Mouse (Mus musculus): ENCODE measurements around the gene Col11a2. TPM values are rescaled to one million over a fixed set of nuclear protein-coding genes. Genes with fewer than 3 reads are reported as not detected.

Col11a2 gene
- polyA plus RNA-seq, 1 experiment, result 0.94 TPM

DNA sequence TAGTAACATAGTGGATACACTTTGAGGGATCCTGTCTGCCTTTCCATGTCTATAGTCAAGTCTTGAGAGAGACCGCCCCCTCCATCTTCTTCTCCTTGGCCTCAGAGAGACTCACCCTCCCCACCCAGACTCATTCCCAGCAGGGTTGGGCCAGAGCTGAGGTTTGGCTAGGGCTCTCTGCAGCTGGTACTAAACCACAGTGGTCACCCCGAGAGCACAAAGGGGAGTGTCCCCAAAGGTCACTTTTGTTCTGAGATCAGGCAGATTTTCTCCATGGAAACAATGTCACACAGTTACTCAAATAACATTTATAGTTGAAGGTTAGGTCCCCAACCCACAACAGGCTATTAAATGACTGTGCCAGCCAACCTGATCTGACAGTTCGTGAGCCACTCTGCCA, 29.6 kb downstream of the Col11a2 start:
- Histone ChIP-seq H3K4me3 (no peak overlapping the region), H3K4me2 (ENCODE audit: low read depth) (peak overlapping the region; percentile 51), H3K79me2 (ENCODE audit: control insufficient read depth, insufficient read depth) (no peaks in the 10 kb centered on the region), H3K36me3 (ENCODE audit: control insufficient read depth, insufficient read depth) (no peaks in the 10 kb centered on the region), H3ac (ENCODE audit: control insufficient read depth, insufficient read length) (no peak overlapping the region), H3K27me3 (ENCODE audit: control insufficient read depth, insufficient read depth, insufficient read length) (no peaks in the 10 kb centered on the region)
- TF ChIP-seq MYOD1 (IDR thresholded peaks at IDR 0.05; ENCODE audit: control insufficient read depth in 1 of 3, insufficient read length in 2 of 3, low read depth in 2 of 3) (no peak), CEBPB (IDR thresholded peaks at IDR 0.05; ENCODE audit: insufficient read depth, poor library complexity, severe bottlenecking) (no peak), POLR2AphosphoS2 (IDR thresholded peaks at IDR 0.05; ENCODE audit: insufficient read length, low read depth) (no peak), TCF12 (IDR thresholded peaks at IDR 0.05; ENCODE audit: insufficient read depth, poor library complexity, severe bottlenecking) (peak; percentile 51), SRF (IDR thresholded peaks at IDR 0.05; ENCODE audit: control insufficient read depth, insufficient read length, low read depth) (no peak), MYOG (IDR thresholded peaks at IDR 0.05; ENCODE audit: control insufficient read depth in 1 of 3, insufficient read depth in 1 of 3, insufficient read length in 2 of 3, low read depth in 2 of 3) (peak in 2 of 3 experiments; percentile 67 to 82)

DNA sequence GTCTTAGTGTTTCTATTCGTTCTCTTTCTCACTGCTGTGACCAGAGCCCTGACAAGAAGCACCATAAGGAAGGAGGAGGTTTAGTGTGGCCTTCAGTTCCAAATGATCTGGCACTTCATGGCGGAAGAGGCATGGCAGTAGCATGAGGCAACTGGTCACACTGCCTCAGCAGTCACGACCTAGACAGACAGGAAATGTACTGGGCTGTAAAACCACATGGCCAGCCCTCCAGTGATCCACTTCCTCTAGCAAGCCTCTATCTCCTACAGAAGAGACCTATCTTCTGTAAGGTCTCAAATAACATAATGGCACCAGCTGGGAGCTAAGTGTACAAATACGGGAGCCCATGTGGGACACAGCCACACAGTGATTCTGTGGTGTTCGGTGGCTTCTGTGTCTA, 32.9 kb downstream of the Col11a2 start:
- Histone ChIP-seq H3K4me3 (no peak overlapping the region), H3K36me3 (ENCODE audit: control insufficient read depth, insufficient read depth) (no peaks in the 10 kb centered on the region), H3ac (ENCODE audit: control insufficient read depth, insufficient read length) (no peak overlapping the region), H3K27me3 (ENCODE audit: control insufficient read depth, insufficient read depth, insufficient read length) (no peaks in the 10 kb centered on the region), H3K79me2 (ENCODE audit: control insufficient read depth, insufficient read depth) (no peaks in the 10 kb centered on the region), H3K4me2 (ENCODE audit: low read depth) (no peak overlapping the region)
- TF ChIP-seq POLR2A (IDR thresholded peaks at IDR 0.05; ENCODE audit: insufficient read length, low read depth) (no peak), MAX (IDR thresholded peaks at IDR 0.05; ENCODE audit: low read depth) (no peak), MYOG (IDR thresholded peaks at IDR 0.05; ENCODE audit: control insufficient read depth in 1 of 3, insufficient read depth in 1 of 3, insufficient read length in 2 of 3, low read depth in 2 of 3) (no peak), POLR2AphosphoS2 (IDR thresholded peaks at IDR 0.05; ENCODE audit: insufficient read length, low read depth) (no peak)

DNA sequence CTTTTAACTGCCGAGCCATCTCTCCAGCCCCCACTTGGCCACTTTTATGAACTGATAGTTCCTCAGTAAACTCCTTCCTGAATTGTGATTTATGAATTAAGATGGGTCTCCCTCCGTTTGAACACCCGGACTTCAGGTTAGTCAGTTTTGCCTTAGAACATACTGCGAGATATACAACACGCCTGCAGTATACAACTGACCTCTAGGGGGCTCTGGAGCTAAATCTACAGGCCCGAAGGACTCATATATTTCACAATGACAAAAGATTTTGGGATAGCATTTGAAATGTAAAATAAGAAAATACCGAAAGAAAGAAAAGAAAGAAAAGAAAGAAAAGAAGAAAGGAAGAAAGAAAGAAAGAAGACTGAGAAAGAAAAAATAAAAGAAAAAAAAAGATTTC, 36.0 kb downstream of the Col11a2 start:
- Histone ChIP-seq H3K27me3 (ENCODE audit: control insufficient read depth, insufficient read depth, insufficient read length) (no peaks in the 10 kb centered on the region), H3K4me2 (ENCODE audit: low read depth) (no peak overlapping the region), H3K4me3 (no peak overlapping the region), H3K36me3 (ENCODE audit: control insufficient read depth, insufficient read depth) (no peaks in the 10 kb centered on the region), H3ac (ENCODE audit: control insufficient read depth, insufficient read length) (no peak overlapping the region), H3K79me2 (ENCODE audit: control insufficient read depth, insufficient read depth) (no peaks in the 10 kb centered on the region)
- no peak for TF ChIP-seq CEBPB (IDR thresholded peaks at IDR 0.05; ENCODE audit: insufficient read depth, poor library complexity, severe bottlenecking)
- no peak for TF ChIP-seq USF1 (IDR thresholded peaks at IDR 0.05; ENCODE audit: low read depth)
- TF ChIP-seq POLR2AphosphoS2 (IDR thresholded peaks at IDR 0.05; ENCODE audit: insufficient read length, low read depth), result no peak
- no peak for TF ChIP-seq POLR2A (IDR thresholded peaks at IDR 0.05; ENCODE audit: insufficient read length, low read depth)
- TF ChIP-seq MYOG (IDR thresholded peaks at IDR 0.05; ENCODE audit: control insufficient read depth in 1 of 3, insufficient read depth in 1 of 3, insufficient read length in 2 of 3, low read depth in 2 of 3), result no peak
- TF ChIP-seq REST (IDR thresholded peaks at IDR 0.05; ENCODE audit: insufficient read depth, insufficient read length), result no peak
- no peak for TF ChIP-seq SRF (IDR thresholded peaks at IDR 0.05; ENCODE audit: control insufficient read depth, insufficient read length, low read depth)
- no peak for TF ChIP-seq E2F4 (IDR thresholded peaks at IDR 0.05; ENCODE audit: insufficient read depth)
- TF ChIP-seq MYOD1 (IDR thresholded peaks at IDR 0.05; ENCODE audit: control insufficient read depth in 1 of 3, insufficient read length in 2 of 3, low read depth in 2 of 3), result no peak
- no peak for TF ChIP-seq TCF3 (IDR thresholded peaks at IDR 0.05; ENCODE audit: insufficient read length, low read depth)
- no peak for TF ChIP-seq MAX (IDR thresholded peaks at IDR 0.05; ENCODE audit: low read depth)
- TF ChIP-seq TCF12 (IDR thresholded peaks at IDR 0.05; ENCODE audit: insufficient read depth, poor library complexity, severe bottlenecking), result no peak

DNA sequence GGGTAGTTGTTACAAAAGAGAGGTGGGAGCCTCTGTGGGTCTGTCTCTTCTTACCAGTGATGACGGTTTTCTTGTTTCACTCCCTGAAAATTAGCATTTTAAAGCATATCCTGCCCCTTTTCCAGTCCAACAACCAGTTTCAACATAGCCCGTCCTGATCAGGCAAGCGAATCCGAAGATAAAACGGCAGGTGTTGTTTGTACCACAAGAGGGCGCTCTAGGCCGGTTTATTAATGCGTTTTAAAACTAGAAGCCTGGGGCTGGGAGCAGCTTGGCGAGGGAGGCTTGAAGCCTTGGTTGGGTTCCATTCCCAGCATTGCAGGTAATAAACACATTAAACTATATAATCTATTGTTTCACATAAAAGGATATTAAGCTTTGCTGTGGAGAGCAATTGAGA, 38.3 kb downstream of the Col11a2 start:
- H3K79me2 ChIP-seq (ENCODE audit: control insufficient read depth, insufficient read depth), result no peaks in the 10 kb centered on the region

DNA sequence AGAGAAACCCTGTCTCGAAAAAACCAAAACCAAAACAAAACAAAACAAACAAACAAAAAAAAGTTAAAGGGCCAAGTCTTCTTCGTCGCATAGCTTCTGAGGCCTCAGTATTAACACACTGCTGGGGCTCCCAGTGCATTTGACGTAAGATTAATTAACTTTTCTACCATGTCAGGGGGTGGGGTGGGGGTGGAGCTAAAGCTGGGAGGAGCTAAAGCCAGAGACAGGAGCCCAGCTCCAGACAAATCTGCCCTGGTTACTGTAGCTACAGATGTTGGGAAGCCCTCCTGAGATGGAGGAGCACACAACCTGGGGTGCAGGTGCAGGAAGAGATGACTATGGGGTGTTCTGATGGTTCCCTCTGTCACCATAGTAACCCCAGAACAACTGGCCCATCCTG, 38.9 kb downstream of the Col11a2 start:
- H3K27me3 ChIP-seq (ENCODE audit: control insufficient read depth, insufficient read depth, insufficient read length), result no peaks in the 10 kb centered on the region
- TF ChIP-seq REST (IDR thresholded peaks at IDR 0.05; ENCODE audit: insufficient read depth, insufficient read length), result no peak
- no peak for TF ChIP-seq CEBPB (IDR thresholded peaks at IDR 0.05; ENCODE audit: insufficient read depth, poor library complexity, severe bottlenecking)
- TF ChIP-seq MAX (IDR thresholded peaks at IDR 0.05; ENCODE audit: low read depth), result no peak
- no peak for TF ChIP-seq MYOG (IDR thresholded peaks at IDR 0.05; ENCODE audit: control insufficient read depth in 1 of 3, insufficient read depth in 1 of 3, insufficient read length in 2 of 3, low read depth in 2 of 3)
- no peak for TF ChIP-seq MYOD1 (IDR thresholded peaks at IDR 0.05; ENCODE audit: control insufficient read depth in 1 of 3, insufficient read length in 2 of 3, low read depth in 2 of 3)
- no peak for TF ChIP-seq POLR2AphosphoS2 (IDR thresholded peaks at IDR 0.05; ENCODE audit: insufficient read length, low read depth)
- no peak for TF ChIP-seq TCF3 (IDR thresholded peaks at IDR 0.05; ENCODE audit: insufficient read length, low read depth)
- no peak for TF ChIP-seq SRF (IDR thresholded peaks at IDR 0.05; ENCODE audit: control insufficient read depth, insufficient read length, low read depth)
- no peak for TF ChIP-seq POLR2A (IDR thresholded peaks at IDR 0.05; ENCODE audit: insufficient read length, low read depth)
- no peak for TF ChIP-seq E2F4 (IDR thresholded peaks at IDR 0.05; ENCODE audit: insufficient read depth)
- no peak for TF ChIP-seq USF1 (IDR thresholded peaks at IDR 0.05; ENCODE audit: low read depth)
- TF ChIP-seq TCF12 (IDR thresholded peaks at IDR 0.05; ENCODE audit: insufficient read depth, poor library complexity, severe bottlenecking), result no peak

More for the DNA sequence above, 38.3 kb downstream of the Col11a2 start:
- H3K36me3 ChIP-seq (ENCODE audit: control insufficient read depth, insufficient read depth), result no peaks in the 10 kb centered on the region
- H3K4me2 ChIP-seq (ENCODE audit: low read depth), result peak overlapping the region; percentile 3
- H3K4me3 ChIP-seq, result no peak overlapping the region
- TF ChIP-seq POLR2AphosphoS2 (IDR thresholded peaks at IDR 0.05; ENCODE audit: insufficient read length, low read depth), result no peak
- no peaks in the 10 kb centered on the region for H3K27me3 ChIP-seq (ENCODE audit: control insufficient read depth, insufficient read depth, insufficient read length)
- H3ac ChIP-seq (ENCODE audit: control insufficient read depth, insufficient read length), result no peak overlapping the region

More for the DNA sequence above, 38.9 kb downstream of the Col11a2 start:
- H3K4me2 ChIP-seq (ENCODE audit: low read depth), result no peak overlapping the region
- no peak overlapping the region for H3K4me3 ChIP-seq
- no peaks in the 10 kb centered on the region for H3K36me3 ChIP-seq (ENCODE audit: control insufficient read depth, insufficient read depth)
- H3K79me2 ChIP-seq (ENCODE audit: control insufficient read depth, insufficient read depth), result no peaks in the 10 kb centered on the region
- no peak overlapping the region for H3ac ChIP-seq (ENCODE audit: control insufficient read depth, insufficient read length)
